Mouse (Mus musculus) ovary, postnatal 36 days (tissue): ENCODE data around the gene Wwc2.

ENCODE experiments used
- DNase-seq: peaks from one replicate; pipeline ENCODE4 v3.0.0; 2022; ENCODE audit warnings: low spot score, mixed read lengths

Wwc2 gene

DNA sequence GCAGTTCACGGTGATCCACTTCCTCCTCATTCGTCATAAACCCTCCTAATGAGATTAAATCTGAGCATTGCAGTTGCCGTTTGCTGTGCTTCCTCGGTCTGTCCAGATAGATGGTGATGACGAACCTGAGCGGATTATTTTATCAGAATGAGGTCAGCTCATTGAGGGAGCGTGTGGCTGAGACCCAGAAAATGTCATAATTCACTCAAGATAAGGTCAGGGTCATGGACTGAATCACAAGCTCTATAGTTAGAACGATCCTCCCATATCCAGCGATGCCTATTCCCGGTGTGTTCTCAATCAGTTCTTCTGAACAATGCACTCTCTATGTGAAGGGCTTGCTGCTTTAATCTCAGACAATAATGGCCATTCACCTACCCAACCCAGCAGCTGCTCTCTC lies 203.0 kb downstream of the Wwc2 start:
- DNase-seq: no peak

DNA sequence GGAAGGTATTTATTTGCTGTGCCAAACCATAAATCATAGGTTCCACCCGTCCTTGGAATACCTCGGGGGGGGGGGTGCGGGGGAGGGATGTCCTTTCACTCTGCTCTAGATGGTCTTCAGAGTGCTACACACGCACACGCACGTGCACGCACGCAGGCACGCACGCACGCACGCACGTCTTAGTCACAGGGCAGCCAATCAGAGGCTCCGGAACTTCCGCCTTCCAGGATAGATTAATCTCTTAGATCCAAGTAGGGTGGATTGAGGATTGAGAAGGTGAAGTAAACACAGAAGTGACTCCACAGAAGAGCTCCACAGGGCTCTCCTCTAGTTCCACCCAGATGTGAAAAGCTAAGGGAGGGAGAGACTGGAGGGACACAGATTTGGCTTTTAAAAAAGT lies 204.4 kb downstream of the Wwc2 start:
- no peak for DNase-seq

DNA sequence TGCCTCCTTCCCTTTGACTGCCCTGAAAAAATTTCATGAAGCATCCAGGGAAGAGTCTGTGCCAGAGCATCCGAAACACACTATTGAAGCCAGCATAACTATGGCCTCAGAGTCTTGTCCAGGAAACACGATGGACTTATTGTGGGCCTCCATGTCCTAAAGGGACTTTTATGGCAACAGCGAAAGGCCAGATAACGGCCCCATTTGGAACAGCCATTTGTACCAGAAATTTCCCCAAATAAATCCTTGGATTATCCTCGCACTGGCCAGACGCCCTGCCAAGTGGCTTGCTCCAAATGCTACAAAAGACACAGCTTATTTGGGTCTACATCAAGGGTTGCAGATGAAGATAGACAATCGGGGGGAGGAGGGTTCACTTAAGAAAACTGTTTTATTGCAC lies 206.3 kb downstream of the Wwc2 start:
- DNase-seq: peak; percentile 22

DNA sequence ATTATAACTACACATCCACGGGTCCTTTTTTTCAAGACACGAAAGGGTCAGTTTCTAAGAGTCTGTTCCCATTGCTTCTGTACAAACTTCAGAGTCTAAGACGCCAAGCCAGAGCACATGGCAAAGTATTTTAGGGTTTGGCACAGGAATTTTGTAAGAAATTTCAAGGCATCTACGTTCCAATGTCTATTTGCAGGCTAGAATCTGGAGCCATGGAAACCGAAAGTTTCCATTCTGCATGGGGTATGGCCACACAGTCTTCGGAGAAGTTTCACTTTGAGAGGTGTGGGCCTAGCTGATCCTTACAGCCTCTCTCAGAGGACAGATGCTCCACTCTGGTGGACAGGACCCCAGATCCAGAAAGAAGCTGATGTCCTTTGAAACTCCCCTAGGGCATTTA lies 206.8 kb downstream of the Wwc2 start:
- no peak for DNase-seq

DNA sequence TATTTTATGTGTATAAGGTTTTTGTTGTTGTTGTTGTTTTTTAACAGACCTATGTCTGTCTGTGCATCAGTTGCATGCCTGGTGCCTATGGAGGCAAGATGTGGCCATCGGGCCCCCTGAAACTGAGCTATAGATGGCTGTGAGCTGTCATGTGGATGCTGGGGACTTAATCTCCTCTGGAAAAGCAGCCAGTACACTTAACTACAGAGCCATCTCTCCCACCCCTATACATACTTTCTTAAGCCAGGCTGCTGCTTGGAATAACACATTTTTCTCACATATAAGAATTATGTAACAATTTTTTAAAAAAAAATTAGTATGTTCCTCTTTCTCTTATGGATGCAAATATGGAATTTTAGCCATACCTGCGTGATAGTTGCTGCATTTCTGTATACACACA lies 207.2 kb downstream of the Wwc2 start:
- no peak for DNase-seq

DNA sequence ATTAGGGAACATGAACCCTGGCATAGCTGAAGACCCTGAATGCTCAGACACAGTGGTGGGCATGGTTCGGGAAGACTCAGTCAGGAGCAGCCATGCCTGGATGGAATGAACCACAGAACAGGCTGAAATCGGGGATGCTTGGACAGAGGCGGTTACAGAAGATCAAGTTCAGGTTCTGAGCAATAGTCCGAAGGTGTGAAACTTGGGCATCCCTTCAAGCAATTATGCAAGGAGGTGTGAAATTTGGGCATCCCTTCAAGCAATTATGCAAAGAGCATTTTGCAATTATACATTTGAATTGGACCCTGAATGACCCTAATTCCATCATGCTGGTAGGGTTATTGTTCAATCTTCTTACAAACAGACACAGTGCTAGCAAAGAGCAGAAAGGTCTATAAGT lies 208.8 kb downstream of the Wwc2 start:
- no peak for DNase-seq

DNA sequence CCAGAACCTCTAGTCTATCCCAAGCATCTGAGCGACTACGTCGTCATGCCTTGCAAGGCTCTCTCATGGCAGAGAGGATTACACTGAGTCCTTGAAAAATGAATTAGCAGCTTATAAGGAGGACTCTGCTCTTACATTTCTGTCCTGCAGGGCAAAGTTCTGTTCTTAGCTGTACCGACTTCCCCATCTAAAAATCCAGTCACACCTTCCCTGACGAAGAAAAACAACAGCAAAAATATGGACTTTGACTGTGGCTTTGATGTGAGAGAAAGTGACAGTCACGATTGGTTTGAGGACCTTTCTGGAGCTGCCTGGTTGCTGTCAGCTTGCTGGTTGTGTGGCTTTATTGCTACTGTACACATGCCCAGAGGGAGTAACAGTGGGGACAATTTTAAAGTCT lies 211.1 kb downstream of the Wwc2 start:
- no peak for DNase-seq

DNA sequence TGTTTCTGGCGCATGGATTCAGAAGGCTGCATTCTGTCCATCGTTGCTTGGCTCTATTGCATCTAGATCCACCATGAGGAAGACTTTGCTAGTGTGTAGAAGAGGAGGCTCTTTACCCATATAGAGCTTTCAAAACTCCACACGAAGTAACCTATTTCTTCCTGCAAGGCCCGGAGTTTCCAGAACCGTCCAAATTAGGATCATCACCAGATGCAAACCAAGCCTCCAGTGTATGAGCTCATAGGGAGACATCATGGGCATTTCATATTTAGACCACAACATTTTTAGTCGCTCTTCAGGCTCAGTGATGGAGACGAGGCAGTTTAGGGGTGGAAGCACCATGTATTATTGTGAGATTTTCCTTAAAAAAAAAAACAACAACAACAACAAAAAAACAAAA lies 213.3 kb downstream of the Wwc2 start:
- DNase-seq: no peak
